Mouse (Mus musculus) G1E-ER4 (cell line): ENCODE measurements around the gene Rreb1. TPM values are rescaled to one million over a fixed set of nuclear protein-coding genes. Genes with fewer than 3 reads are reported as not detected.

Experiments used
- GATA1 ChIP-seq: IDR thresholded peaks from one replicate; pipeline ENCODE4 v1.8.0; 2012; ENCODE audit warnings: low read length, inconsistent platforms
- polyA plus RNA-seq: library from polyadenylated mRNA; stranded (reverse); fragments of >175 nt; gene quantifications from 2 replicates; pipeline ENCODE4 v1.2.3, GENCODE M21; 2012

The Rreb1 gene
- polyA plus RNA-seq, 1 experiment = 80.2 TPM

DNA sequence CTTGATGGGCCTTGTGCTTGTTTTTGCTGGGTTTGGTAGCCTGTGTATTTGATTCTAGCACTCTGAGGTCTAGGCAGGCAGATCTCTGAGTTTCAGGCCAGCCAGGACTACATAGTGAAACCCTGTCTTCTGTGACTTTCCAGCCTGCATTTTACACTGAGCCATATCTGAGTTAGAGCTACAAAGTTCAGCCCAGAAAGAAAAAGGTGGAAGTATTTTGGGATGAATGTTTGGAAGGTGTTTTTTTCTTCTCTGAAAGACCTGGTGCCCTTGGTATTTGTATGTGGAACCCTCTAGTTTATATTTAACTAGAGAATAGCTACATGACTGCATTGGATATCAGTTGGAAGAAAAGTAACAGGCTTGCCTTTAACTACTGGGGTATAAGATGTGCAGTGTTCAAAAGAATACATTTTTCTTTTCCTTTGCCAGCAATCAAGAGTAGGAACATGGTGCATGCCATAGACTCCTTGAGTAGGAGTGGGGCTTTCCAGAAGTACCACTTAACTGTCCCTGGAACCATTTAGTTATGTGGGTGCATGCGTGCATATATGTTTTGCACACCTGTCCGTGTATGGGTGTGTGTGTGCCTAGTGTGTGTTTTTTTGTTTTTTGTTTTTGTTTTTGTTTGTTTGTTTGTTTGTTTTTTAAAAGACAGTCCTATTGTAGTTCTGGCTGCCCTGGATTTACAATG lies 94.1 kb downstream of the Rreb1 start:
- TF ChIP-seq GATA1 = no peak

DNA sequence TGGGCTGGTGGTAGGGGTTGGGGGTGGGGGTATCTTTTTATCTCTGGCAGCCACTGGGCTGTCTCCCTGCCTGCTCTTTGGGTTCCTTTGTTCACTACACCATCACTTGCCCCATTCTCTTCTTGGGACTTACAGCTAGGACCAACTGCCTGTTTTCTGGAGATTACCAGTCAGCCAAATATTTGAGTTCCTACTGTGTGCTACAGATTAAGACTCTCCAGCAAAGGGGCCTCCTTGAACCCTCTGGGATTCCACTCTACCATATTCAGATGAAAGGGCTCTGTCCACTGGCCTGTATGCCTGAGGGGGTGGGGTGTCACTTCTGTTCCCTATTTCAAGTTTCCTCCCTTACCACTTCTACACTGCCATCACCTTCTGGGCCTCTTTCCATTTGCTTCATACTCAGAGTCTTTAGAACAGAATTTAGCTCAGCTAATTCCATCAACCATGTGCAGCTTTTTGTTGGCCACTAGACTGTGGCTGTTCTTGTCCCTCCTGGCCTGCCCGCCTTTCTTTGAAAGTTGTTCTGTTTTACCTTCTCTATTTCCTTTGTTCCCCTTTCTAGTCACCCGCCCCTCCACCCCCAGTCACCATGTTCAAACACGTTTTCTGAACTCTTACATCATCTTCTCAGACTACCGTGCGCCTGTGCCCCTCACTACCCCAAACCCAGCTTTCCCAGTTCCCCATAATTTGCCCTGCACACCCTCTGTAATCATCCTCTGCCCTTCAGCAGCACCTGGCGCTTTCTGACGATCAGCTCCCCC lies 95.1 kb downstream of the Rreb1 start:
- TF ChIP-seq GATA1 = no peak

DNA sequence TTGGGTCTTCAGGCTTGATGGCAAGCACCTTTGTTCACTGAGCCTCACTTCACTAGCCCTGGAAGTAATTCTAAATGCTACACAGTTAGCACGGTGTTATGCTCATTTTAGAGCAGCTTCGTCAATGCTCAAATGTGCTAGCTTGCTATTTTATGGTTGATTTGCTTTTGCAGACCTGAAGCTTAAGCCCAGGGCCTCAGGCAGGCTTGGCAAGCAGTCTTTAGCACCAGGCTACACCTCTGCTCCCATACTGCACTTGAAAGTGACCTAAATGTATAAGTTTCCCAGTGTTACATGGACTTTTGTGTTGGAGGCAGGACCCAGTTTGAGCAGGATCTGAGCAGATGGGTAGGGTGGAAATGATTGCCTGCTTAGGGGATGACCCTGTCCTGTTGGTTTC lies 97.7 kb downstream of the Rreb1 start:
- TF ChIP-seq GATA1 = no peak

DNA sequence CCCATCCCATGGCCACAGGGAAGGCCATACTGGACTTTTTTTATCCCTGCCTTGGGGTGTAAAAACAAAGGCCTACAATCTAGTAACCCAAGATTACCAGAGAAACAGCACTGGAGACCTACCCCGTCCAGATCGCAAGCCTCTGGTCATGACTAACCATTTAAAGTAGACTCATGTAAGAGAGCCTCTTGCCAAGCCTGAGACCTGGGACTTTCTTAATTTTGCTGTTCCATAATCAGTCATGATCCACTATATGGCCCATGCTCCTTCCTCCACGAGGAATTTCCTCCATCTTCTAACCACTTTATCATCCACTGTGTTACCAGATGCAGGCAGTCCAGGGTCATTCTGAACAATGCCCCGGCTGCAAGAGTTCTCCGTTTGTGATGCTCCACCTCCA lies 98.2 kb downstream of the Rreb1 start:
- TF ChIP-seq GATA1 = no peak

DNA sequence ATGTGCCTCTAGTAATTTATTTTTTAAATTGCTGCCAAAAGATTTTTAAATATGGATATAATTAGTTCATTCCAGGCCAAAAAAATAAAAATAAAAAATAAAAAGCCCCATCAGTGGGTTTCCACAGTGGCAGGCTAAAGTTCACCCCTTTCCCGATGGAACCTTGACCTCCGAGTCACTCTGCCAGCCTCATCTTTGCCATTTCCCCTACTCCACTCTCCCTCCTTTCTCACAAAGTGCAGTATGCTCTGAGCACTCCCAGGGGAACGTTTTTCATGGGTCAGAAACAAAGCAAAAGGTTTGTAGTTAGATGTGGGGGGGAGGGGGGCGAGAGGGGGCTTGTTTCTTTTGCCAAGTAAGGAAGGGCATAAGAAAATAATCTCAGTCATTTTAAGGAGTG lies 98.6 kb downstream of the Rreb1 start:
- TF ChIP-seq GATA1 = no peak

DNA sequence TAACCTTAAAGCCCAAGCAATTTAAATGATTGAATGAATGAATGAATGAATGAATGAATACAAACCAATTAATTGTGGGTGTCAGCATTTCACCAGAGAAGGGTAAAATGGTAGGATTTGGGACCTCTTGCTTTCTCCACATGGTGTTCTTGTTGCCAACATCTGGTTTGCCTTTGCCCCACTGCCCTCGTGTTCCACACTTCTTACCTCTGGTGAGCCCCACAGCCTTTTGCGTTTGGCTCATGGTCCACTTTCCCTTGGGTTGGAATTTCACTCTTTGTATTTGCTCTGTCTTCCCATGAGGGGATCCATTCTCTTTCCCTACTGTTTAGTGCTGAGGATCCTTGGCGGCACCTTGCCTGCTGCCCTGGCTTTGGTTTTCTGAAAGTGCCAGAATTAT lies 99.0 kb downstream of the Rreb1 start:
- TF ChIP-seq GATA1 = no peak

DNA sequence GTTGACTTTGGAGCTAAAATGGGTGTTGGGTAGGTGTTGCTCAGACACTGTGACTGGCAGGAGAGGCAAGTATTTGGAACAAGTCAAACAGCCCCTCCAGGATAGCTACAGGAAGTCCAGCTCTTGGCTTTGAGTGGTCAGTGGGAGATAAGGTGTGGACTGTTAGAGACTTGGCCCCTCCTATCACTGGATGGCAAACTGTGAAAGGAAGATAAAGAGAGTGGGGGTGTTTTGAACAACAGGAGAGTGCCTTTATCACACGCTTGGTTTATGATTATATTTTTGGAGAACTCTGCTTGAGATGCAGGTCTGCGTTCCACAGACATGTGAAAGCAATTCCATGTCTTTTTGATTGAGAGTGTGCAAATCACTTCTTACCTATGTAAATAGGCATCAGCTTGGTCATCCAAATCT lies 100.7 kb downstream of the Rreb1 start:
- peak; percentile 90 for TF ChIP-seq GATA1

DNA sequence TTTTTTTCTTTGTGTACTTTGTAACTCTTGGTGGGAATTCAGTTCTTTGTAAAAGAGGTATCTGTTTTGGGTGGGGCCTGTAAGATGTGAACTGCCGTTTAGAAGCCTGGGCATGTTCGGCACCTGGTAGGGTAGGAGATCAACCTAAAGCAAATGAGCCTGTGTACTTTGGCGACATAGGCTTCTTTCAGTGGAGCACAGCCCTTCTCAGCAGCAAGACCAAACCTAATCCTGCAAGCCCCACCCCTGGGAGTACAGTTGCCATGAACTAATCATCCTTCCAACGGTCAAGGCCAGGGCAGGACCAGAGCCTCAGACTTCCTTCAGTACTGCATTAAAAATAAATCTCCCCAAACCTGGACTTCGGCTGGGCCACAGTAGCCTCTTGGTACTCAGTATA lies 101.4 kb downstream of the Rreb1 start:
- TF ChIP-seq GATA1 = no peak

DNA sequence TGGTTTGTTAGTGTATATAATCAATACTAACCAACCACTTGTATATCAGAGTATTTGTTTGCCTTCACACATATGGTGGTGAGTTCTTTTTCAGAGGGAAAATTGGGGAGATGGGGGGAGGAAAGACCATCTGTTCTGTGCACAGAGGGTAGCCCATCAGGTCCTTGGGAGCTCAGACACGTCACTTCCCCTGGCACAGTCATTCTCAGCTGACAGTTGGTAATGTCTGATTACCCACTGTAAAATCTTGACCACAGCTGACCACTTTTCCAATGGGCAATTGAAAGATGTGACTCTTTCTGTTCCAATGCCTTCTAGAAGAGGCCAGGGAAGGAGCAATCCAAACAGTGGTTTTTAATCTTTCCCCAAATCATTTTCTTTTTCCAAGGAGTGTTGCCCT lies 101.8 kb downstream of the Rreb1 start:
- no peak for TF ChIP-seq GATA1

DNA sequence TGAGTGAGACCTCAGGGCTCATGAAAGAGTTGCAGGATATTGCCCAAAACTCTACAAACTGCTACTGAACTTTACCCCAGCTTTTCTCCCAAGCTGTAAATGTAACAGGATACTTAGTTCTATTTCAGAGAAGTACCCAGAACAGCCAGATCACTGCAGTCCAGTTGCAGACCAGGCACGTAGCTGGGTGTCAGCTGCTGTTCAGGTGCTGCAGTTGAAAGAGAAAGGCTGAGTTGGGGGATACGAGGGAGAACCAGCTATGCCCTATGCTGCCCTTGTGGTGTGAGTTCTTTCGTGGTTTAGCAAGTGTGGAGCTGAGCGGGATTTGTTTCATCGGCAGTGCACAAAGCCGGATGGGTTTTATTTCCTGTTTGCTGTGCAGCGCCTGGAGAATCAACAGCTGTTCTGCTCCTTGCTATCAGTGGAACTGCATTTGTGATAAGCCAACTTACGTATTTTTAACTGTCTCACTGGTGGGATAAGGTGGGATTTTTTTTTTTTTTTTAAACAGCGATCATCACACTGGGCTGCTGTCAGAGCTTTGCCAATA lies 102.5 kb downstream of the Rreb1 start:
- peak; percentile 77 for TF ChIP-seq GATA1

DNA sequence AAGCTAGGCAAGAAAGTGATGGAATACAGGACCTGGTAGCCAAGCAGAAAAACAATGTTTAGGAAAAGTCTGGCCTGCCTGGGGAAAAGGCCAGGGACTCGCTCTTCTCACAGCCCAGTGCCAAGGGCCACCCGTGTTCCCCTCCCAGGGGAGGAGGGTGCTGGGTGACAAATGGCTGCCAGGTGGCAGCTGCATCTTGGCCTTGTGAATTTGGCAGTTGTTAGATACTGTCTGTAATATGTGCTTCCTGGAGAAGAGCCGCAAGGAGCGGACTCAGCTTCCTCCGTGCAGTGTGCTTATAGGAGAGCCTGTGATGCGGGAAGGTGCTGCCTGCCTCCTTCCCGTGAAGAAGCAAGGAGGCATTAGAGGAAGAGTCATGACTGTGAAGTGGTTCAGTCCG lies 104.3 kb downstream of the Rreb1 start:
- no peak for TF ChIP-seq GATA1

DNA sequence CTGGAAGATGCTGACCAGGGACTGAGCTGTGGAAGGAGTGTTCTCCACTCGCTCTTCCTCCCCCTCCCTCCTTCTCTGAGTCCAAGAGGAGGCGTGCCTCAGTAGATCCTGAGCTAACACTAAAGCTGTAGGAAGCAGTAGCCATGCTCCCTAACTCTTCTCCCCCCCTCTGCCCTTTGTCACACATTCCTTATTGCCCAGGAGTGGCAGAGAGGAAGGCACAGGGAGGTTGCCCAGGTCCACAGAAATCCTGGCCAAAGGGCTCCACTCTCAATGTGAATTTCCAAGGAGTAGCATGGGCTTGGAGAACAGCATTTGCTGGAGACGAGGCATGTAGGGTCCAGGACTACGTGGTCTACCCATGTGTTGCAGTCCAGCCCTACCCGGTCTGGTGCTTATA lies 104.8 kb downstream of the Rreb1 start:
- no peak for TF ChIP-seq GATA1

DNA sequence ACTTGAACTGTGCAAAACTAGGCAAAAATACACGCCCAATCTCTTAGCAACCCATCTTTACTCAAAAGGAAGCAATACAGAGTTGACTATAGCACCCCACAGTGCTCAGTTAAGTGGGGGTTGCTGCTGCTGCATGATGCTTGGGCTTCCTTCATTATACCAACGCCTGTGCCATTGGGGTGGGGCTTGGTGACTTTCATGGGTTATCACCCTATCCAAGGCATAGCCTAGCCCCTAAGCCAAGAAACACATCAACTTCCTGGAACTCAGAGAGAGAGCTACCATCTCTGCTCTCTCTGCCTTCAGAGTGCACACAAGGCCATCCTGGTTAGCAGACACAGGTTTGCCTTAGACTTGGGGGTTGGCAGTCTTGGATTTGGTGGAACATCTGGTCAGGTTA lies 107.2 kb downstream of the Rreb1 start:
- no peak for TF ChIP-seq GATA1

DNA sequence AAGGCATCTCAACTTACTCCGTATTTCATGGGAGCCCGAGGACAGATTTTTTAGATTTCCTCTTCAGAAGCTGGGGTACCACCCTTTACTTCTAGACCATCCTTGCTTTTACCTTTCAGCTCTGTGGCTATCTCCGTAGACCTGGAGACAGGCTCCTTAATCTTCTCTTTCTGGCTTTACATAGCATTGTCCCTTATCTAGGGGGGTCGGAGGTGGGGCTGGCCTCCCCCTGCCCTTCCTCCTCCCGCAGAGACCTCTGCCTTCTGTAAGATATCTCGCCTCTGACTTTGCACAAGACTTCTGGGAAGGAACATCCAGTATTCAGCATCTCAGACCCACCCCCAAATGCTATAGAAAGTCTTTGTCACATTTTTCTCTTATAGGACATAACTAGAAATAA lies 107.8 kb downstream of the Rreb1 start:
- no peak for TF ChIP-seq GATA1

DNA sequence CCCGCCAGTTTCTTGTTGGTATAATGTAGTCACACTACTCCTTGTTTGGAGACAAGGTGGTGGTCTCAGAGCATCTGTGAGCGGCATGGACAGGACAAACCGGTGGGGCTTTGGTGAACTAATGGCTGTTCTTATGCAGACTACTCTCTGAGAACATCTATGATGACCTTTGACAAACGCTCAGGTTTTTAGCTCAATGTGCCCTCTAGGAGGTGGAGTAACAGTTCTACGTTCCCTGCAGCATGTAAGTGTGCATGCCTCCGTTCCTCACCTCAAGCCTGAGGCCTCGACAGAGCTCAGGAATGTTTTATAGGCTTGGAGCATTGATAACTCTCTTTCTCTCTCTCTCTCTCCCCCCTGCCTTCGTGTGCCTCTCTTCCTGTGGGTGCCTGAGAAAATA lies 116.6 kb downstream of the Rreb1 start:
- no peak for TF ChIP-seq GATA1

DNA sequence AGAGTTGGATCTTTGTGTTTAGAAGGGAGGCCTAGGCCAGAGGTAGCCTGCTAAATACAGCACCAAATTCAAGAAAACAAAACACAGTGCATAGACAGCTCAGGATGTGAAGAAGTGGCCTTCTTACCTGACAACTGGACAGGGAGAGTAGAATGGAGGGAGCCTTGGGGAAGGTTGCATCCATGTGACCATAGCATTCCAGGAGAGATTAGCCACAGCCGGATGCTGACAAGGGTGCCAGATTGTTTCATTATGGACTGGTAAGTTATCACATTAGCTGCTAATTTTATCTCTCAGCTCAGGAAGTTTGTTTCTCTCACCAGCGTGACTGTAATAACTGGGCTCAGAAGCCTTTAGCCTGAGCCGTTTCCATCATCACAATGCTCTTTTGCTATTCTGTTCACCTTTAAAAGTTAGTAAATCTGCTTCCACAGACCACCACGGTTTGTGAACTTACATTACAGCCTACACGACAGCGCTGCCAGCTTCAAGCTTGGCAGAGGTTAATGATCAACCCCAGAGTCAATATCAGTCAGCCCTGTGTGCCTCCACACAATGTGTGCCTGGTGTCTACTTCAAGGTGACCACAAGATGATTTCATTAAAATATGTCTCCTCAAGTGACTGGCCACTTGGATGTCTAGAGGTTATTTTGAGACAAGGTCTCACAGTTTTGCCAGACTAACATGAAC lies 117.5 kb downstream of the Rreb1 start:
- TF ChIP-seq GATA1 = no peak
